Mouse (Mus musculus) myocyte (in vitro differentiated cells): Measurements from ENCODE around the gene Baz2a. TPM values are rescaled to one million over a fixed set of nuclear protein-coding genes. Genes with fewer than 3 reads are reported as not detected.

Source experiments
- H3K27me3 ChIP-seq: one replicate; pipeline ENCODE4 v1.6.1; 2011; ENCODE audit not compliant: control insufficient read depth, insufficient read depth, insufficient read length
- H3K36me3 ChIP-seq: one replicate; pipeline ENCODE4 v1.6.1; 2011; ENCODE audit not compliant: control insufficient read depth, insufficient read depth
- H3K4me2 ChIP-seq: one replicate; pipeline ENCODE4 v1.6.1; 2011; ENCODE audit warnings: low read depth, control low read depth
- H3K4me3 ChIP-seq: one replicate; pipeline ENCODE4 v1.5.1; 2011; ENCODE audit warnings: mild to moderate bottlenecking, control low read depth, moderate library complexity
- H3K79me2 ChIP-seq: one replicate; pipeline ENCODE4 v1.6.1; 2011; ENCODE audit not compliant: control insufficient read depth, insufficient read depth
- H3ac ChIP-seq: one replicate; pipeline ENCODE4 v1.6.1; 2011; ENCODE audit not compliant: control insufficient read depth, insufficient read length
- CEBPB ChIP-seq: IDR thresholded peaks from 2 replicates; pipeline ENCODE4 v1.6.1; 2011; ENCODE audit warnings: mild to moderate bottlenecking, moderate library complexity; ENCODE audit not compliant: poor library complexity, insufficient read depth, severe bottlenecking
- E2F4 ChIP-seq: IDR thresholded peaks from one replicate; pipeline ENCODE4 v1.6.1; 2011; ENCODE audit warnings: mild to moderate bottlenecking, control low read depth, moderate library complexity; ENCODE audit not compliant: insufficient read depth
- MAX ChIP-seq: IDR thresholded peaks from one replicate; pipeline ENCODE4 v1.6.1; 2011; ENCODE audit warnings: low read depth, mild to moderate bottlenecking, control low read depth
- MYOD1 ChIP-seq, 3 experiments: IDR thresholded peaks; one replicate each; pipeline ENCODE4 v1.6.1; 2011; ENCODE audit warnings: control low read depth in 2 of 3, low read depth in 2 of 3, mild to moderate bottlenecking in 2 of 3, moderate library complexity in 1 of 3; ENCODE audit not compliant: insufficient read length in 2 of 3, control insufficient read depth in 1 of 3
- MYOG ChIP-seq, 3 experiments: IDR thresholded peaks; one replicate each; pipeline ENCODE4 v1.6.1; 2011; ENCODE audit warnings: control low read depth in 2 of 3, low read depth in 2 of 3, mild to moderate bottlenecking in 2 of 3; ENCODE audit not compliant: insufficient read length in 2 of 3, control insufficient read depth in 1 of 3, insufficient read depth in 1 of 3
- POLR2A ChIP-seq: IDR thresholded peaks from one replicate; pipeline ENCODE4 v1.6.1; 2011; ENCODE audit warnings: low read depth, mild to moderate bottlenecking, control low read depth, moderate library complexity; ENCODE audit not compliant: insufficient read length
- POLR2AphosphoS2 ChIP-seq: IDR thresholded peaks from one replicate; pipeline ENCODE4 v1.6.1; 2011; ENCODE audit warnings: low read depth, control low read depth; ENCODE audit not compliant: insufficient read length
- REST ChIP-seq: IDR thresholded peaks from one replicate; pipeline ENCODE4 v1.6.1; 2011; ENCODE audit warnings: mild to moderate bottlenecking, control low read depth, moderate library complexity; ENCODE audit not compliant: insufficient read depth, insufficient read length
- SRF ChIP-seq: IDR thresholded peaks from one replicate; pipeline ENCODE4 v1.6.1; 2011; ENCODE audit warnings: low read depth; ENCODE audit not compliant: control insufficient read depth, insufficient read length
- TCF12 ChIP-seq: IDR thresholded peaks from one replicate; pipeline ENCODE4 v1.6.1; 2011; ENCODE audit warnings: mild to moderate bottlenecking, control low read depth; ENCODE audit not compliant: poor library complexity, insufficient read depth, severe bottlenecking
- TCF3 ChIP-seq: IDR thresholded peaks from one replicate; pipeline ENCODE4 v1.6.1; 2011; ENCODE audit warnings: low read depth, control low read depth; ENCODE audit not compliant: insufficient read length
- USF1 ChIP-seq: IDR thresholded peaks from one replicate; pipeline ENCODE4 v1.6.1; 2011; ENCODE audit warnings: low read depth, mild to moderate bottlenecking, control low read depth, moderate library complexity
- polyA plus RNA-seq: library from polyadenylated mRNA; unstranded; fragments of >200 nt; fragmentation: generic; extraction: Trizol; gene quantifications from one replicate; pipeline ENCODE4 v1.2.1, GENCODE M21; 2012; ENCODE audit warnings: missing spikeins

Baz2a gene
- polyA plus RNA-seq, 1 experiment, result 12.7 TPM

GRCm38 (mm10) chr10:128089842-128090241 is 1.5 kb upstream of the Baz2a start:
- Histone ChIP-seq H3K79me2 (peaks cover 25% of the 10 kb centered on the region), H3K4me2 (no peak overlapping the region), H3ac (no peak overlapping the region), H3K36me3 (peaks cover 56% of the 10 kb centered on the region), H3K27me3 (no peaks in the 10 kb centered on the region), H3K4me3 (no peak overlapping the region)
- TF ChIP-seq POLR2AphosphoS2 (peak; percentile 49), REST (no peak)

- H3K36me3 ChIP-seq, result peaks cover 45% of the 10 kb centered on the region
- no peak for TF ChIP-seq E2F4
- peak; percentile 40 for TF ChIP-seq POLR2A
- peak; percentile 93 for TF ChIP-seq POLR2AphosphoS2
- peak overlapping the region; percentile 69 for H3K4me3 ChIP-seq
- H3K4me2 ChIP-seq, result peak overlapping the region; percentile 96
- H3K27me3 ChIP-seq, result no peaks in the 10 kb centered on the region
- peak overlapping the region; percentile 9 for H3ac ChIP-seq
- peaks cover 21% of the 10 kb centered on the region for H3K79me2 ChIP-seq
Measured at GRCm38 (mm10) chr10:128090651-128091563, 470 bp upstream of the Baz2a start.

DNA sequence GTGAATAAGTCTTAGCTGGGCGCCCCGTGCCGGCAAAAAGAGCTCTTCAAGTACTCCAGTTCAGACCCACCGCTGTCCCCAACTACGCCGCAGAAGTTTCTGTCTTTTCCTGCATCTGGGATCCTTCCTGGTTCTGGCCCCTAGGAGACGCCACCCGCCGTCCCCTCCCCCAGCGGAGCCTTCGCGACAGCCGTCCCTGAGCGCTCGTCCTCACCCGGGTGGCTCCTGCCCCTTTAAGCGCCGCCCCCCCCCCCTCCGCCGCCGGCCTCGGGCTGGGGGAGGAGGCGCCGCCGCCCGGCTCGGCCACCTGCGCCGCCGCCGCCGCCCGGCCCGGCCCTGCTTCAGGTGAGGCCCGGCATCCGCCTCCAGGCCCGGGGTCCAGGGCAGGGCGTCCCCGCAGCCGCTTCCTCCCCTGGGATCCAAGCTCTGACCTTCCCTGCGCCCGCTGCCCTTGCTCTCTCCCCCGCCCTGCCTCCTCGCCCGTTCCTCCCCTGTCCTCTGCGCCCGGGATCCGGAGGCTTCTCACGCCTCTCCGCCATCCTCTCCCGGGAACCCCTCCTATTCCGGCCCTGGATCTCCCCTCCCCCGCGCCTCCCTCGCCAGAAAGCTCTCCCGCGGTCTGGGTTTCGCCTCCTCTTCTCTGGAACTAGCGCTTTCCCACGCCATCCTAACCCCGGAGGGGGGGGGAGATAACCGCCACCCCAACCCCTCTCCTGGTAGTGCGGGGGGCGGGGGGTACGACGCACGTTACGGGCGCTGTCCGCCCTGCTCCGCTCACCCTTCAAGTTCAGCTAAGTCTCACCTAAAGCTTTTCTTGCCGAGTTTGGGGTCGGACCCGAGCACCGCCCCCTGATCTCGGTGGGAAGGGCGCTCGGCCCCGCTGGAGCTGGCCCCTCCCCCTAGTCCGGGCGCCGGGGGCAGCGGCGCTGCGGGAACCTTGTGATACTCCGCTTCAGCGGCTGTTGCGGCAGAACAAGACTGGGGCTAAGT is 1.4 kb downstream of the Baz2a start:
- peak overlapping the region; percentile 9 for H3ac ChIP-seq
- peaks cover 23% of the 10 kb centered on the region for H3K79me2 ChIP-seq
- H3K4me2 ChIP-seq, result peak overlapping the region; percentile 96
- peaks cover 29% of the 10 kb centered on the region for H3K36me3 ChIP-seq
- no peak for TF ChIP-seq SRF
- no peak for TF ChIP-seq POLR2AphosphoS2
- peak in 2 of 3 experiments; percentile 3 to 55 for TF ChIP-seq MYOG (IDR thresholded peaks at IDR 0.05; ENCODE audit: control insufficient read depth in 1 of 3, insufficient read depth in 1 of 3, insufficient read length in 2 of 3, low read depth in 2 of 3)
- TF ChIP-seq TCF3, result no peak
- no peak for TF ChIP-seq REST
- TF ChIP-seq MYOD1 (IDR thresholded peaks at IDR 0.05; ENCODE audit: control insufficient read depth in 1 of 3, insufficient read length in 2 of 3, low read depth in 2 of 3), result peak in 1 of 3 experiments; percentile 39
- TF ChIP-seq POLR2A, result peak; percentile 47
- no peak for TF ChIP-seq CEBPB
- no peak for TF ChIP-seq MAX
- no peak for TF ChIP-seq TCF12
- TF ChIP-seq USF1, result no peak
- TF ChIP-seq E2F4, result no peak
- peak overlapping the region; percentile 69 for H3K4me3 ChIP-seq
- H3K27me3 ChIP-seq, result no peaks in the 10 kb centered on the region

GRCm38 (mm10) chr10:128093496-128094294 is 2.3 kb downstream of the Baz2a start:
- Histone ChIP-seq H3K36me3 (peaks cover 20% of the 10 kb centered on the region), H3K4me2 (peak overlapping the region; percentile 96), H3K4me3 (peak overlapping the region; percentile 69), H3K27me3 (no peaks in the 10 kb centered on the region), H3ac (peak overlapping the region; percentile 9), H3K79me2 (peaks cover 30% of the 10 kb centered on the region)
- TF ChIP-seq E2F4 (no peak), MYOG (IDR thresholded peaks at IDR 0.05; ENCODE audit: control insufficient read depth in 1 of 3, insufficient read depth in 1 of 3, insufficient read length in 2 of 3, low read depth in 2 of 3) (peak in 2 of 3 experiments; percentile 13 to 24), MYOD1 (IDR thresholded peaks at IDR 0.05; ENCODE audit: control insufficient read depth in 1 of 3, insufficient read length in 2 of 3, low read depth in 2 of 3) (peak in 1 of 3 experiments; percentile 61), TCF3 (no peak)
